ENCODE assay signal across 8 mouse cellular contexts in genomic region chr2:32981281-32981680, GRCm38 (mm10). TPM values are rescaled to one million over a fixed set of nuclear protein-coding genes. Genes with fewer than 3 reads are reported as not detected.
DNase-seq lines count a peak whose midpoint lies in the region; ATAC-seq and TF ChIP-seq lines count a peak whose summit lies in the region.

No protein-coding gene starts in this region.

- no peaks in the 10 kb centered on the region for H3K27me3 ChIP-seq in heart, postnatal 0 days (ENCODE audit: control insufficient read depth, insufficient read depth, low read length)
- H3K27me3 ChIP-seq in liver, embryonic 16.5 days (ENCODE audit: control insufficient read depth, insufficient read depth, low read depth, low read length), result 0 out of 2 replicates have a peak, but pooled peaks cover 4% of the 10 kb centered on the region
- no peaks in the 10 kb centered on the region for H3K27me3 ChIP-seq in stomach, embryonic 16.5 days (ENCODE audit: control insufficient read depth, insufficient read depth, low read length)

- TF ChIP-seq CTCF in gastrocnemius, adult 2 months (IDR thresholded peaks at IDR 0.05), result no peak
- TF ChIP-seq CTCF in heart, postnatal 0 days (IDR thresholded peaks at IDR 0.05; ENCODE audit: low read depth), result no peak

- WGBS in heart, postnatal 0 days, result 2% methylated on average over 23 of the region's 23 CpGs
- 2% methylated on average over 23 of the region's 23 CpGs for WGBS in liver, embryonic 16.5 days (ENCODE audit: insufficient replicate concordance)
- WGBS in stomach, embryonic 16.5 days, result 1% methylated on average over 23 of the region's 23 CpGs

- H3K9me3 ChIP-seq in heart, postnatal 0 days (replicated peaks; ENCODE audit: control insufficient read depth, low read length), result no peaks in the 10 kb centered on the region
- H3K9me3 ChIP-seq in liver, embryonic 16.5 days (replicated peaks; ENCODE audit: control insufficient read depth, low read length), result no peaks in the 10 kb centered on the region
- no peaks in the 10 kb centered on the region for H3K9me3 ChIP-seq in stomach, embryonic 16.5 days (replicated peaks; ENCODE audit: control insufficient read depth, low read length)

- H3K4me2 ChIP-seq in heart, postnatal 0 days (ENCODE audit: low read depth, low read length), result peak overlapping the region; percentile 100
- peak overlapping the region; percentile 76 for H3K4me2 ChIP-seq in liver, embryonic 16.5 days (ENCODE audit: low read depth, low read length)
- peak overlapping the region; percentile 100 for H3K4me2 ChIP-seq in stomach, embryonic 16.5 days (ENCODE audit: low read depth, low read length)

- peak overlapping the region; percentile 92 for H3K27ac ChIP-seq in gastrocnemius, adult 2 months
- H3K27ac ChIP-seq in heart, postnatal 0 days (ENCODE audit: low read depth), result peak overlapping the region; percentile 66
- H3K27ac ChIP-seq in liver, embryonic 16.5 days (ENCODE audit: low read length), result no peak overlapping the region
- peak overlapping the region; percentile 35; the same call in 1 of the 2 replicates for H3K27ac ChIP-seq in stomach, embryonic 16.5 days (ENCODE audit: low read length)

- peak; percentile 57 for ATAC-seq in heart, postnatal 0 days (ENCODE audit: insufficient read depth, low read depth)
- ATAC-seq in liver, embryonic 16.5 days (ENCODE audit: low read depth), result peak; percentile 35
- peak; percentile 12; the same call in 1 of the 2 replicates for ATAC-seq in stomach, embryonic 16.5 days (ENCODE audit: insufficient read depth, low FRiP score)

- peak overlapping the region; percentile 91 for H3K4me3 ChIP-seq in gastrocnemius, adult 2 months
- H3K4me3 ChIP-seq in heart, postnatal 0 days (ENCODE audit: low read depth, low read length), result peak overlapping the region; percentile 83
- H3K4me3 ChIP-seq in liver, embryonic 16.5 days (ENCODE audit: low read depth, low read length), result peak overlapping the region; percentile 80
- H3K4me3 ChIP-seq in stomach, embryonic 16.5 days (replicated peaks; ENCODE audit: low read length), result peak overlapping the region; percentile 82

- no peaks in the 10 kb centered on the region; the same call in 1 of the 2 replicates for H3K36me3 ChIP-seq in heart, postnatal 0 days (replicated peaks; ENCODE audit: control insufficient read depth, insufficient read depth, low read length)
- no peaks in the 10 kb centered on the region for H3K36me3 ChIP-seq in liver, embryonic 16.5 days (ENCODE audit: control insufficient read depth, insufficient read depth)
- no peaks in the 10 kb centered on the region for H3K36me3 ChIP-seq in stomach, embryonic 16.5 days (ENCODE audit: control insufficient read depth, insufficient read depth, low read length)

- H3K9ac ChIP-seq in heart, postnatal 0 days (replicated peaks; ENCODE audit: low read depth, low read length), result peak overlapping the region; percentile 84
- H3K9ac ChIP-seq in liver, embryonic 16.5 days (ENCODE audit: low read depth, low read length), result peak overlapping the region; percentile 81
- peak overlapping the region; percentile 87 for H3K9ac ChIP-seq in stomach, embryonic 16.5 days (ENCODE audit: low read length)

- TF ChIP-seq EP300 in heart, postnatal 0 days (IDR thresholded peaks at IDR 0.05; ENCODE audit: low read depth), result no peak

- intact Hi-C loops in gastrocnemius, adult 2 months (cut with DNase I), result loop anchor here (5.0 to 10.0 kb wide), 2 partner anchors 151 to 364 kb away; partner anchors contain the start of gene Garnl3

- peak; percentile 52 for DNase-seq in gastrocnemius, adult 2 months
- DNase-seq in gastrocnemius, adult 18-20 months (ENCODE audit: low spot score), result no peak
- peak; percentile 42 for DNase-seq in 3134 (ENCODE audit: extremely low read depth, insufficient read length, low spot score)
- DNase-seq in brain, adult 2 months (ENCODE audit: low read depth, low spot score), result peak; percentile 36
- no peak for DNase-seq in heart, postnatal 0 days (ENCODE audit: low spot score)
- no peak for DNase-seq in left cerebral cortex, adult 18-20 months (ENCODE audit: low spot score in 2 of 2)

- H3K4me1 ChIP-seq in heart, postnatal 0 days (ENCODE audit: control insufficient read depth, insufficient read depth), result peaks cover 11% of the 10 kb centered on the region
- peaks cover 33% of the 10 kb centered on the region for H3K4me1 ChIP-seq in liver, embryonic 16.5 days (ENCODE audit: control insufficient read depth, low read depth, low read length)
- H3K4me1 ChIP-seq in stomach, embryonic 16.5 days (ENCODE audit: control insufficient read depth, insufficient read depth, low read length), result peaks cover 14% of the 10 kb centered on the region

RNA-seq across cellular contexts. Expression of gene Slc2a8, which starts 0.6 kb away (rescaled TPM):
- total RNA-seq in gastrocnemius, adult 2 months (2021), result 10 to 100 TPM in 1 of 2 experiments, 1 to 10 TPM in 1; 8.1 to 11.2 TPM
- total RNA-seq in gastrocnemius, adult 18-20 months (2021), result 10 to 100 TPM; 11.4 to 13.1 TPM
- total RNA-seq in heart, postnatal 0 days (2014; rRNA removed; ENCODE audit: low replicate concordance), result 42.1 and 46.2 TPM in 2 replicates
- polyA plus RNA-seq in heart, postnatal 0 days (2015; fragmentation: Nextera tagmentation; extraction: Ambion mirVana), result 24.7 and 27.9 TPM in 2 replicates
- polyA plus RNA-seq in liver, embryonic 16.5 days (2015; fragmentation: Nextera tagmentation; extraction: Ambion mirVana), result 7.8 and 8.8 TPM in 2 replicates
- 14.6 and 14.9 TPM in 2 replicates for polyA plus RNA-seq in stomach, embryonic 16.5 days (2015; fragmentation: Nextera tagmentation; extraction: Ambion mirVana)
- 10 to 100 TPM; 24.0 to 26.1 TPM for total RNA-seq in left cerebral cortex, adult 18-20 months (2021)

RNA-seq across cellular contexts. Expression of gene Lrsam1, which starts 19.9 kb away (rescaled TPM):
- 10 to 100 TPM in 1 of 2 experiments, 1 to 10 TPM in 1; 9.9 to 14.1 TPM for total RNA-seq in gastrocnemius, adult 2 months (2021)
- 10 to 100 TPM; 11.5 to 13.5 TPM for total RNA-seq in gastrocnemius, adult 18-20 months (2021)
- 5.9 and 12.0 TPM in 2 replicates for total RNA-seq in heart, postnatal 0 days (2014; rRNA removed; ENCODE audit: low replicate concordance)
- polyA plus RNA-seq in heart, postnatal 0 days (2015; fragmentation: Nextera tagmentation; extraction: Ambion mirVana), result 5.4 and 5.6 TPM in 2 replicates
- 1.9 and 2.2 TPM in 2 replicates for polyA plus RNA-seq in liver, embryonic 16.5 days (2015; fragmentation: Nextera tagmentation; extraction: Ambion mirVana)
- 10.4 and 11.2 TPM in 2 replicates for polyA plus RNA-seq in stomach, embryonic 16.5 days (2015; fragmentation: Nextera tagmentation; extraction: Ambion mirVana)
- 10 to 100 TPM; 38.7 to 44.6 TPM for total RNA-seq in left cerebral cortex, adult 18-20 months (2021)

RNA-seq across cellular contexts. Expression of gene Rpl12, which starts 19.9 kb away (rescaled TPM):
- total RNA-seq in gastrocnemius, adult 2 months (2021), result 10 to 100 TPM; 80.6 to 90.3 TPM
- 10 to 100 TPM; 78.4 to 90.0 TPM for total RNA-seq in gastrocnemius, adult 18-20 months (2021)
- total RNA-seq in heart, postnatal 0 days (2014; rRNA removed; ENCODE audit: low replicate concordance), result 242 and 255 TPM in 2 replicates
- 76.9 and 80.1 TPM in 2 replicates for polyA plus RNA-seq in heart, postnatal 0 days (2015; fragmentation: Nextera tagmentation; extraction: Ambion mirVana)
- polyA plus RNA-seq in liver, embryonic 16.5 days (2015; fragmentation: Nextera tagmentation; extraction: Ambion mirVana), result 74.4 and 77.2 TPM in 2 replicates
- polyA plus RNA-seq in stomach, embryonic 16.5 days (2015; fragmentation: Nextera tagmentation; extraction: Ambion mirVana), result 124 and 174 TPM in 2 replicates
- total RNA-seq in left cerebral cortex, adult 18-20 months (2021), result 100 to 1,000 TPM; 114 to 120 TPM

Comparison
In these comparisons a context has a peak if more than half of its experiments do, and no peak if none do; other contexts are left out.
1. DNase-seq: peak in gastrocnemius, adult 2 months (single experiment), 3134 (single experiment) and brain, adult 2 months (single experiment); none in gastrocnemius, adult 18-20 months (single experiment), heart, postnatal 0 days (single experiment) and left cerebral cortex, adult 18-20 months (0 of 2).
2. Peak in every context shown above with its lines, with median percentiles within 50 percentile points of each other: H3K4me3 ChIP-seq, ATAC-seq, H3K4me2 ChIP-seq and H3K9ac ChIP-seq.